Mouse (Mus musculus) left cerebral cortex, adult 11 months (tissue): ENCODE results near the gene St13.
A peak's percentile ranks its signal among the peaks of the same experiment; 100 is the strongest.

Experiments
- DNase-seq: peaks from one replicate; pipeline ENCODE4 v3.0.0; 2022; ENCODE audit warnings: low spot score

Gene St13

GRCm38 (mm10) chr15:81365246-81365645 lies 34.6 kb downstream of the St13 start:
- DNase-seq = no peak

DNA sequence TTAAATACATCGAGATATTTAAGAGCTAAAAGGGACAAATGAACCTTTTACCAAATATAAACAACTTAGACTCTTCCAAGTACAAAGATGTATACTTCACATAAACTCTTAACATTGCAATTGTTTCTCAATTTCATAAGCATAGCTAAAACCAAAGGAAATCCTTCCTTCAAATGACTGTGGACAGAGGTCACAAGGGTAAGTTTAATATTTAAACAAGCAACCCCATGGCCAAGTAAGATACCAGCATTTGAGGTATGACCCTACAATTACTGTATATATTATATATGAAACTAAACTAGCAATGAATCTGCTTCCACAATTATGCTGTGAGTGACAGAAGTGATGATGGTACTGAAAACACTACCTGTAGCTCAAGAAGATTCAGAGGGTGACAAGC lies 35.6 kb downstream of the St13 start:
- DNase-seq = no peak

DNA sequence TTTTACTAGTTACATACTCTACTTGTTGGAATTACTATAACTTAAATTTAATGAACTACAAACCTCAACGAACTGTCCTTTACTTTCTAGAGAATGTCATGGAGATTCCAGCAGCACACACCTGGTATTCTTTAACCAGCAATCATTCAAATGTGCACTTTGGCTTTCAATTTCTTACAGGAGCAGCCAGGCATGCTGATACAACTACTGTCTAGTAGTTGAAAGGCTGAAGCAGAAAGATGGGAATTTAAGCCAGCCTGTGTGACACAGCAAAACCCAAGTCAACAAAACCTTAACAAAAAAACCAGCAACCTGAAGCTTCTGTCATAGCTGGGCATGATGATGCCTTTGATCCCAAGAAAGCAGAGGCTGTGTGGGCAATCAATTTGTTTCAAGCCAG lies 37.4 kb downstream of the St13 start:
- no peak for DNase-seq

- DNase-seq = no peak
Observed at GRCm38 (mm10) chr15:81361417-81362015, 38.4 kb downstream of the St13 start.

GRCm38 (mm10) chr15:81361022-81361404 lies 38.9 kb downstream of the St13 start:
- no peak for DNase-seq

- peak; percentile 87 for DNase-seq
Observed at GRCm38 (mm10) chr15:81360345-81361021, 39.4 kb downstream of the St13 start, which contains the start of gene Slc25a17. Slc25a17 (minus strand) TSS chr15:81360812.

GRCm38 (mm10) chr15:81359421-81359820 lies 40.5 kb downstream of the St13 start:
- no peak for DNase-seq

- no peak for DNase-seq
Observed at GRCm38 (mm10) chr15:81358943-81359342, 40.9 kb downstream of the St13 start.

DNA sequence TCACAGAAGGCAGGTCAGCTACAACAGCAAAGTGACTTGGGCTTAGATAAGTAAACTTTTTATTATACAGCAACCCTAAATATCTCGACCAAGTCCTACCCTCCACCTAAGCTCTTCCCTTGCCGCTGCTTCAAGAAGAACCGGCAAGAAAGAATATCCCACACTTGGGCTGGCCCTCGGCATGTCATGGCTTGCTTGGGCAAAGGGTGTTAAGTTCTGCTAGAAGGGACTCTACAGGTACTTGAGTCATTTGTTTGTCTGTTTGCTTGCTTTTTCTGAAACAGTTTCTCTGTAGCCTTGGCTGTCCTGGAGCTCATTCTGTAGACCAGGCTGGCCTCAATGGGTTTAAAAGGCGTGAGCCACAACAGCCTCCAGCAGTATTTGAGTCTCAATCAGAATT lies 42.9 kb downstream of the St13 start:
- no peak for DNase-seq

DNA sequence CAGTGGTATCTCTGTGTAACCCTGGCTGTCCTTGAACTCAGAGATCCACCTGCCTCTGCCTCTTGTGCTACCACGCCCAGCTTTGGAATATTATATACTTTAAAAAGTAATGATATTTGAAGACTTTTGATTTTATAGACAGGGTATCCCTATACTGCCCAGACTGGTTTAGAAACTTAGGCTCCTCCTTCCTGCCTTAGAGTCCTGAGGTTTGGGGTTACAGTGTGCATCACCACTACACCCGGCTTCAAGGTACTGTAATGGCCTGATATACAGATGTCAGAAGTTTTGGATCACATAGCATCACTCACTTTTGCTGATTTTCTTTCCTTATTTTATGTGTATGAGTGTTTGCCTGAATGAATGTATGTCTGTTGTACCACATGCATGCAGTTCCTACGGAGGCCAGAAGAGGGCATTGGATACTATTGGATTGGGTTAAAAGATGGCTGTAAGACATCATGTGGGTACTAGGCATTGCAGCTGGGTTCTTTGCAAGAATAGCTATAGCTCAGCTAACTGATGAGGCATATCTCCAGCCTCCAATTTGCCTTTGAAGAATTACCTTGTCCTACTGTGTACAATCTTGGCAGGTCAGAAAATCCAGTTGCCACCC lies 44.6 kb downstream of the St13 start:
- no peak for DNase-seq

- DNase-seq = no peak
Observed at GRCm38 (mm10) chr15:81352638-81353037, 47.2 kb downstream of the St13 start.

GRCm38 (mm10) chr15:81350401-81350800 lies 49.5 kb downstream of the St13 start:
- DNase-seq = no peak

DNA sequence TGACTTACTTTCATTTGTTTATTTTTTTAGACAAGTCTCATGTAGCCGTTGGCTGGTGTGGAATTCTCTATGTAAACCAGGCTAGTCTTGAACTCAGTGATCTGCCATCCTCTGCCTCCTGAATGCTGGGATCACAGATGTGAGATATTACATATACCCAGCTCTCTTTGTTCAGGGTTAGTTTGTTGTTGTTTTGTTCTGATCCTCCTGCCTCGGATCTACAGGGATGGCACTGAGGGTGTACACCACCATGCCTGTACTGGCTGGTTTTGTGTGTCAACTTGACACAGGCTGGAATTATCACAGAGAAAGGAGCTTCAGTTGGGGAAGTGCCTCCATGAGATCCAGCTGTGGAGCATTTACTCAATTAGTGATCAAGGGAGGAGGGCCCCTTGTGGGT lies 51.5 kb downstream of the St13 start:
- DNase-seq = no peak

DNA sequence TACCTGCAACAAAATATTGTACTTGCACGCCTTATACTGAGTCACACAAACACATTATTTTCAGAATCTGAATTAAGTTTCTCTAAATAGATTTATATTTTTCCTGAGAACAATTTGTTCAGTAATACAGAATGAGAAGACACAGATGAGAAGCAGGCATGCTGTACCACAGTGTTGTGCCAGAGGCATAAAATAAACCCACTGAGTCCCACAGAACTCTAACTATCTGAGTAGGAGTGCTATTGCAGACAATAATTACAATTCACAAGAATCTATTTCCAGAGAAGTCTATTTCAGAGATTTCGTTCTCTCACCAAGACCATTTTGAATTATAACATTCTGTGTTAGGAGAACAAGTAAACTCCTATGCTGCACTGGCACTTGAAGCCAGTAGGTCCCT lies 52.4 kb downstream of the St13 start:
- peak; percentile 31 for DNase-seq

DNA sequence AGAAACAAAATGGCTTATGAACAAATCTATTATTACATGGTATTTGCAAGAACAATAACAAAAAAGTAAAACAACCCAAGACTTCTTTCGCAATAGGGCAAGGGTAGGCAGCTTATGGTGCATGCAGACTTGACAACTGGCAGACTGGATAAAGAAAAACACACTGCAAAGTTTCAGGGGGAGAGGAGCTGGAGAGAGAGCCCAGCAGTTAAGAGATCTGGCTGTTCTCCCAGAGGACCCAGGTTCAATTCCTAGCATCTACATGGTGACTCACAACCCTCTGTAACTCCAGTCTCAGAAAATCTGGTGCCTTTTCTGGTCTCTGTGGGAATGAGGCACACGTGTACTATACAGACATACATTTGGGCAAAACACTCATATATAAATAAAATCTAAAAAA lies 58.5 kb downstream of the St13 start:
- DNase-seq = no peak

DNA sequence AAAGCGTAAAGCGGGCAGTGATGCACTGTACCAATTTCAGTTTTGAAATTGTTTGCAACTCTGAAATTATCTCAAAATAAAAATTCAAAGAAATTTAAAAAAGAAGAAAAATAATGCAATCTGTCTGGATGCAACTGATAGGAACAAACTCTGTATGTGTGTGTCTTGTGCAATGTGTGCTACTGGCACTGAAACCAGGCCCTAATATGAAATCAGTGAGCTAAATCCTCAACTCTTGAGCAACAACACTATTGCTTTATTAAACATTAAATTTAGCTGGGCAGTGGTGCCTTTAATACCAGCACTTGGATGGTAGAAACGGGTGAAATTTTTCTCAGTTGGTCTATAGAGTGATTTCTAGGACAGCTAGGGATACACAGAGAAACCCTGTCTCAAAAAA lies 60.7 kb downstream of the St13 start:
- no peak for DNase-seq

GRCm38 (mm10) chr15:81336466-81336865 lies 63.4 kb downstream of the St13 start:
- DNase-seq = no peak

DNA sequence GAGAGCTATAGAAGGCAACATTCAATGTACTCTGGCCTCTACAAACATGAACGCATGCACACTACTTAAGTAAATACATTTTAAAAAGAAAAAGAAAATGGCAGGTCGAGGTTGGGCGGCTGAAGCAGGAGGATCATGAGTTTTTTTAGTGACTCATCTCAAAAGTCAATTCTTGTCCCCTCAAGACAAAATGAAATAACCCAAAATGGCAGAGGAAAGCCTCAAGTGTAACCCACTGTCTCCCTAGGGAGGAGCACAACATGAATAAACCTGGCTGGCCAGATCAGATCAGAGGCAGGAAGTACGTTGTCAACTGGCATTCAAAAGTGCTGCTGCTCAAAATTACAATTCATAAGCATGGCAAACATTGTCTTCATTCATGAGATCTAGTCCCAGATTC lies 67.4 kb downstream of the St13 start:
- no peak for DNase-seq

DNA sequence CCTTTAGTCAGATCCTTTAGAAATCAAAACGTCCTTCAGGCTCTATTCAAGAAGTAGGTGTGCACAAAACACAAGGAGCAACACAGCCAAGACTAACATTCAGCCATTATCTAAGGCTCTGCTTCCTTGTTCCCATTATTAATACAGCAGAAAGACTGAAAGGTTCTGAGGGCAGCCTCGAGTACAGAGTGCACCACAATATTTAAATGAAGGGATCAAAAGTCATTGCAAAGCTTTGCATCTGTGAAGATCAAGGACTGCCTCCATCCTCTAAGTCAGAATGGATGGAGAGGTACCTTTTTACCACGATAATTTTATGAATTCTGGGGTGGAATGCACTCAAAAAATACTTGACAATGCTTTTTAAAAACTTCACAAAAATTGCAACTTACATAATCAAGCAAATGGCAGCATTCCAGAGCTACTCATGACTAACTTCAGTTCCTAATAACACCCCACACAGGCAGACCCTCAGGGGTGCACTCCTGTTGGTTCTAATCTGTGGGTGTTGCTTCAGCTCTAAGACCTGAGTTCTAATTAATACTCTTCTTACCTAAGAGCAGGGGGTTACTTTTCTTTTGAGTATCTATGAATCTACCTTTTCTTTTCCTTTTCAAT lies 69.0 kb downstream of the St13 start:
- DNase-seq = no peak

DNA sequence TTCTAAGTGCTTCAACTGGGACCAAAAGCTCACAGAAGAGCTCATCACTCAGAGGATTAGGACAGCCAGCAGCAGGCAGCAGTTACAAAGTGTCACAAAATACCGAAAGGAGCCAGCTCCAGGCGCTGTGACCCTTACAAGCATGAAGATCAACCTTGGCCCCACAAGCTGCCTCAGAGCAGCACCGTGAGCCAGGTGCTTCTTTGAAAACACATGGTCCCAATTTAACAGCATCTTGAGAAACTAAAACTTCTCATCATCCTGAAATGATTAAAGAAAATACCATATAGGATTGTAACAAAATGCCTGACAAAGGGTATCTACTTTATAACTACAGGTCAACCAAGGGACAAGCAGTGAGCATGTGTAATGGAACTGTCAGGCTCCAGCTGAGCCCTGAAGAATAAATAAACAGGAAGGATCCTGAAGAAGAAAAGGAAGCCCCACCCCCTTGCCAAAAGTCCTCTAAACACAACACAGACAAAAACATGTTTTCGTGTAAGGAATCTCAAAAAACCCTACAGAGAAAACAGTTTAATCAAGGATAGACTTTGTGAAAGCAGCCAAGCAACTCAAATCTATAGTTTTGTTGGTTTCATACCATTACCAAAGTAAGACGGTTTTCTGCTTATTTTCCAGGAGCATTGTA lies 70.0 kb downstream of the St13 start:
- DNase-seq = no peak

DNA sequence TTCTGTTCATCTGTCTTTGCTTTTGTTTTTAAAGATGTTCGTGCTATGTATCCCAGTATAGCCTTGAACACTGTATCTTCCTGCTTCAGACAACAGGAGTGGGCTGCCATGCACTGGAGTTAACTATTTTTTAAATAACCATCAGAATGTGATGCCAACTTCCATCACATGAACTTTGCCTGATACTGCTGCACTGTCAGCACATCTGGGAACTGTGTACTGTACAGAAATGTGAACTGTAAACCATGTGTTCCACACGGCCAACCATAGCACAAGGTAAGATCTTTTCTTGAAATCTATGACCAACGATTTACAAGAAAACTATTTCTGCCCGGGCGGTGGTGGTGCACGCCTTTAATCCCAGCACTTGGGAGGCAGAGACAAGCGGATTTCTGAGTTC lies 72.4 kb downstream of the St13 start:
- DNase-seq = no peak

- no peak for DNase-seq
Observed at GRCm38 (mm10) chr15:81324979-81325378, 74.9 kb downstream of the St13 start.

DNA sequence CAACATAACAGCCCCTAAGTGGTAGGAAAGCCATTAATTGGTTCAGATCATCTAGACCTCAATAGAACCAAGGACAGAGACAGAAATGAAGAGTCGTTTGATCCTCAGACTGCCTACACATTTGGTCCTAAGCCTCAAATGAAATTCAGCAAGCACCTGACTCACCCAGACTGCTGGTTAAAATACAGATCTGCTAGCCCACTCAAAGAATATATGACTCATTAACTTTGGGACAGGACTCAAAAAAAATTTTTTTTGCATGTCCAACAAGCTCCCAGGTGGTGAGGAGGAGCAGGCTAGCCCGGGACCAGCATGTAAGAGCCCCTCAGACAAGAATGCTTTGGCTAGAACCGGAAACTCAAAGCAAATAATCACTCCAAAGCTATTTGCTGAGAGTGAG lies 79.7 kb downstream of the St13 start:
- DNase-seq = no peak
